Comparison of ENCODE assay signal across 23 mouse cellular contexts in the genomic region with DNA sequence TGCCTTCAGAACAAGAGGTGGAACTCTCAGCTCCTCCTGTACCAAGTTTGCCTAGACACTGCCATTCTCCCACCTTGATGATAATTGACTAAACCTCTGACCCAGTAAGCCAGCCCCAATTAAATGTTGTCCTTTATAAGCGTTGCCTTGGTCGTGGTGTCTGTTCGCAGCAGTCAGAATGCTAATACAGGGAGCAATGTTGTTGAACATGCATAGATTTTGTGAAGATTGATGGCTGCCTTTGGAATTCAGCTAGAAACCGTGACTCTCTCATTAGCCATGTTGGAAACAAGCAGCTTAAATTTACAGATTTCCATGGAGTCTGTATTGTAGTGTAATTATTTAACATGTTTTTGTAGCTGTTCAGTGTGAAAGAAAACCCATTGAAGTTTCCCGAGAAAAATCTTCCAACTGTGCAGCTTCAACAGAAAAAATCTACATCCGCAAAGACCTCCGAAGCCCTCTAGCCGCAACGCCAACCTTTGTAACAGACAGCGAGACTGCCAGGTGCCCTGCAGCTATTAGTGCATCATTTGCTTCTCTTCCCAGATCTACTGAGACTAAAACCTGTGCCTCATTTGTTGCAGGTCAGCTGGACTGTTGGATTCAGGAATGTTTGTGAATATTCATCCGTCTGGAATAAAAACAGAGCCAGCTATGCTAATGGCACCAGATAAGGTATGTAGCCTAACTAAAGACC. TPM values are rescaled to one million over a fixed set of nuclear protein-coding genes. Genes with fewer than 3 reads are reported as not detected.
DNase-seq lines count a peak whose midpoint lies in the region; ATAC-seq and TF ChIP-seq lines count a peak whose summit lies in the region.
"Had no signal": no experiment of that assay in that cellular context is flagged by ENCODE, and none has a peak within 500 bp of the region (broad histone marks: within the 10 kb centered on the region; RNA-seq: fewer than 3 reads in every experiment).

No protein-coding gene starts in this region.

- no peak overlapping the region for H3K27ac ChIP-seq in heart, postnatal 0 days (ENCODE audit: low read depth)
- H3K27ac ChIP-seq in heart, embryonic 11.5 days (ENCODE audit: low read depth, low read length): no peak overlapping the region
- H3K27ac ChIP-seq in midbrain, embryonic 11.5 days (ENCODE audit: low read depth, low read length): no peak overlapping the region
- H3K27ac ChIP-seq in midbrain, postnatal 0 days (ENCODE audit: low read depth, low read length): no peak overlapping the region
- H3K27ac ChIP-seq in hindbrain, embryonic 15.5 days (replicated peaks): 0 out of 2 replicates have a peak overlapping the region, but pooled peaks have one; percentile 1
- H3K27ac ChIP-seq: embryonic facial prominence, embryonic 13.5 days; limb, embryonic 13.5 days; lung, embryonic 15.5 days; stomach, postnatal 0 days had no signal

- TF ChIP-seq POLR2A in brain, embryonic 14.5 days (IDR thresholded peaks at IDR 0.05; ENCODE audit: borderline replicate concordance, extremely low read depth, insufficient read depth, insufficient read length, poor library complexity, severe bottlenecking): no peak

- no peak for ATAC-seq in heart, postnatal 0 days (ENCODE audit: insufficient read depth, low read depth)
- no peak for ATAC-seq in heart, embryonic 11.5 days (replicated peaks; ENCODE audit: insufficient number of reproducible peaks, low FRiP score, low TSS enrichment)
- no peak for ATAC-seq in midbrain, embryonic 11.5 days (ENCODE audit: low FRiP score)
- ATAC-seq in midbrain, postnatal 0 days (ENCODE audit: low FRiP score): no peak
- ATAC-seq in hindbrain, embryonic 15.5 days (ENCODE audit: low FRiP score, low read depth): no peak
- ATAC-seq: forebrain, postnatal 0 days; inflammation-experienced regulatory T-cells, adult 6 months had no signal

- 89% methylated on average over 11 of the region's 11 CpGs for WGBS in heart, postnatal 0 days
- WGBS in heart, embryonic 11.5 days (ENCODE audit: insufficient replicate concordance): 93% methylated on average over 11 of the region's 11 CpGs
- 87% methylated on average over 11 of the region's 11 CpGs for WGBS in midbrain, embryonic 11.5 days
- 44% methylated on average over 11 of the region's 11 CpGs for WGBS in midbrain, postnatal 0 days
- WGBS in hindbrain, embryonic 15.5 days: 38% methylated on average over 11 of the region's 11 CpGs

- TF ChIP-seq CTCF in heart, postnatal 0 days (IDR thresholded peaks at IDR 0.05; ENCODE audit: low read depth): no peak
- TF ChIP-seq CTCF in midbrain, postnatal 0 days (IDR thresholded peaks at IDR 0.05): no peak
- TF ChIP-seq CTCF in brain, embryonic 14.5 days (IDR thresholded peaks at IDR 0.05; ENCODE audit: borderline replicate concordance, extremely low read depth, insufficient read depth, insufficient read length): no peak

- DNase-seq in heart, postnatal 0 days (ENCODE audit: low spot score): peak; percentile 11
- peak; percentile 61 for DNase-seq in midbrain, embryonic 11.5 days (ENCODE audit: low spot score, missing footprints)
- no peak for DNase-seq in midbrain, postnatal 0 days (ENCODE audit: low spot score)
- peak; percentile 53 for DNase-seq in brain, embryonic 14.5 days (ENCODE audit: low read depth)
- DNase-seq in layer of hippocampus, postnatal 25 days (ENCODE audit: extremely low spot score in 1 of 2, low spot score in 1 of 2): no peak
- DNase-seq in embryo, embryonic 10 days (ENCODE audit: low spot score): no peak
- DNase-seq: adrenal gland, postnatal 25 days; B cell, adult 2 months; cerebellum, adult 2 months; forebrain, postnatal 0 days; heart, postnatal 36 days; kidney, adult 11 months; kidney, postnatal 14 days; layer of hippocampus, adult 9-11 months; right cerebral cortex, postnatal 4 days had no signal

- H3K4me2 ChIP-seq in heart, postnatal 0 days (ENCODE audit: low read depth, low read length): no peak overlapping the region
- no peak overlapping the region for H3K4me2 ChIP-seq in heart, embryonic 11.5 days
- H3K4me2 ChIP-seq in midbrain, embryonic 11.5 days: no peak overlapping the region
- no peak overlapping the region for H3K4me2 ChIP-seq in midbrain, postnatal 0 days (ENCODE audit: low read depth, low read length, poor library complexity, severe bottlenecking)
- H3K4me2 ChIP-seq in hindbrain, embryonic 15.5 days: no peak overlapping the region
- H3K4me2 ChIP-seq: embryonic facial prominence, embryonic 13.5 days; limb, embryonic 13.5 days; liver, embryonic 11.5 days; lung, embryonic 15.5 days had no signal

- no peak overlapping the region for H3K4me3 ChIP-seq in heart, postnatal 0 days (ENCODE audit: low read depth, low read length)
- no peak overlapping the region for H3K4me3 ChIP-seq in heart, embryonic 11.5 days (ENCODE audit: low read depth, low read length)
- no peak overlapping the region for H3K4me3 ChIP-seq in midbrain, embryonic 11.5 days (ENCODE audit: low read depth, low read length)
- no peak overlapping the region for H3K4me3 ChIP-seq in midbrain, postnatal 0 days (ENCODE audit: low read depth, low read length)
- no peak overlapping the region for H3K4me3 ChIP-seq in hindbrain, embryonic 15.5 days
- H3K4me3 ChIP-seq: embryonic facial prominence, embryonic 13.5 days; limb, embryonic 13.5 days; lung, embryonic 15.5 days had no signal

- no peak overlapping the region for H3K9ac ChIP-seq in heart, postnatal 0 days (replicated peaks; ENCODE audit: low read depth, low read length)
- H3K9ac ChIP-seq in heart, embryonic 11.5 days (ENCODE audit: low read depth, low read length): no peak overlapping the region
- H3K9ac ChIP-seq in midbrain, embryonic 11.5 days (ENCODE audit: low read length): no peak overlapping the region
- no peak overlapping the region for H3K9ac ChIP-seq in midbrain, postnatal 0 days (replicated peaks; ENCODE audit: low read length, poor library complexity, severe bottlenecking)
- H3K9ac ChIP-seq in hindbrain, embryonic 15.5 days: no peak overlapping the region
- H3K9ac ChIP-seq: embryonic facial prominence, embryonic 13.5 days; forebrain, postnatal 0 days; limb, embryonic 13.5 days; lung, embryonic 15.5 days had no signal

- H3K9me3 ChIP-seq in heart, postnatal 0 days (replicated peaks; ENCODE audit: control insufficient read depth, low read length): no peaks in the 10 kb centered on the region
- H3K9me3 ChIP-seq in heart, embryonic 11.5 days (replicated peaks; ENCODE audit: control insufficient read depth, low read length): no peaks in the 10 kb centered on the region
- H3K9me3 ChIP-seq in midbrain, embryonic 11.5 days (ENCODE audit: control insufficient read depth, low read length): peaks cover 6% of the 10 kb centered on the region
- H3K9me3 ChIP-seq in midbrain, postnatal 0 days (ENCODE audit: low read length): no peaks in the 10 kb centered on the region
- H3K9me3 ChIP-seq in hindbrain, embryonic 15.5 days: no peaks in the 10 kb centered on the region
- H3K9me3 ChIP-seq: embryonic facial prominence, embryonic 13.5 days; lung, embryonic 15.5 days had no signal

- H3K27me3 ChIP-seq in heart, postnatal 0 days (ENCODE audit: control insufficient read depth, insufficient read depth, low read length): no peaks in the 10 kb centered on the region
- no peaks in the 10 kb centered on the region for H3K27me3 ChIP-seq in heart, embryonic 11.5 days (ENCODE audit: control insufficient read depth, insufficient read depth, low read length)
- H3K27me3 ChIP-seq in midbrain, embryonic 11.5 days (ENCODE audit: control insufficient read depth, insufficient read depth, low read length): no peaks in the 10 kb centered on the region
- no peaks in the 10 kb centered on the region for H3K27me3 ChIP-seq in midbrain, postnatal 0 days (ENCODE audit: insufficient read depth, low read length)
- no peaks in the 10 kb centered on the region for H3K27me3 ChIP-seq in hindbrain, embryonic 15.5 days
- H3K27me3 ChIP-seq: embryonic facial prominence, embryonic 13.5 days; limb, embryonic 13.5 days; lung, embryonic 15.5 days had no signal

- no peak for TF ChIP-seq EP300 in heart, postnatal 0 days (IDR thresholded peaks at IDR 0.05; ENCODE audit: low read depth)

- H3K36me3 ChIP-seq in heart, postnatal 0 days (replicated peaks; ENCODE audit: control insufficient read depth, insufficient read depth, low read length): peaks cover 84% of the 10 kb centered on the region
- H3K36me3 ChIP-seq in heart, embryonic 11.5 days (ENCODE audit: control insufficient read depth, insufficient read depth, low read length): peaks cover 26% of the 10 kb centered on the region
- peaks cover 23% of the 10 kb centered on the region for H3K36me3 ChIP-seq in midbrain, embryonic 11.5 days (ENCODE audit: control insufficient read depth, insufficient read depth, low read length)
- H3K36me3 ChIP-seq in midbrain, postnatal 0 days (ENCODE audit: insufficient read depth, low read length): peaks cover 24% of the 10 kb centered on the region
- H3K36me3 ChIP-seq in hindbrain, embryonic 15.5 days: peaks cover 52% of the 10 kb centered on the region

- H3K4me1 ChIP-seq in heart, postnatal 0 days (ENCODE audit: control insufficient read depth, insufficient read depth): no peaks in the 10 kb centered on the region
- H3K4me1 ChIP-seq in heart, embryonic 11.5 days (ENCODE audit: control insufficient read depth, insufficient read depth, low read length): no peaks in the 10 kb centered on the region; the same call in 1 of the 2 replicates
- H3K4me1 ChIP-seq in midbrain, embryonic 11.5 days (ENCODE audit: control insufficient read depth, insufficient read depth, low read length): peaks cover 9% of the 10 kb centered on the region
- no peaks in the 10 kb centered on the region for H3K4me1 ChIP-seq in midbrain, postnatal 0 days (ENCODE audit: insufficient read depth, low read length)
- H3K4me1 ChIP-seq in hindbrain, embryonic 15.5 days (replicated peaks): 0 out of 2 replicates have a peak, but pooled peaks cover 6% of the 10 kb centered on the region
- H3K4me1 ChIP-seq: embryonic facial prominence, embryonic 13.5 days; limb, embryonic 13.5 days had no signal

RNA-seq across cellular contexts. Expression of a gene that starts 19.4 kb away (rescaled TPM):
- total RNA-seq in heart, postnatal 0 days (2014; rRNA removed; ENCODE audit: low replicate concordance): 4.8 and 11.7 TPM in 2 replicates
- polyA plus RNA-seq in heart, postnatal 0 days (2015; fragmentation: Nextera tagmentation; extraction: Ambion mirVana): 5.2 and 5.3 TPM in 2 replicates
- 8.1 and 8.7 TPM in 2 replicates for polyA plus RNA-seq in heart, embryonic 11.5 days (2014; fragmentation: Nextera tagmentation; extraction: Ambion mirVana)
- 10.8 and 12.2 TPM in 2 replicates for polyA plus RNA-seq in midbrain, embryonic 11.5 days (2014; fragmentation: Nextera tagmentation; extraction: Ambion mirVana)
- 4.9 and 7.8 TPM in 2 replicates for total RNA-seq in midbrain, postnatal 0 days (2014; rRNA removed)
- polyA plus RNA-seq in midbrain, postnatal 0 days (2015; fragmentation: Nextera tagmentation; extraction: Ambion mirVana): 3.3 and 3.9 TPM in 2 replicates
- 10.9 and 11.3 TPM in 2 replicates for polyA plus RNA-seq in brain, embryonic 14.5 days (2012; rRNA removed)
- 6.1 and 6.4 TPM in 2 replicates for polyA plus RNA-seq in hindbrain, embryonic 15.5 days (2015; fragmentation: Nextera tagmentation; extraction: Ambion mirVana)
- 1 to 10 TPM; 8.3 to 9.1 TPM for total RNA-seq in layer of hippocampus, postnatal 25 days (2021)

RNA-seq across cellular contexts. Expression of a gene that starts 31.3 kb away (rescaled TPM):
- 400 and 502 TPM in 2 replicates for total RNA-seq in heart, postnatal 0 days (2014; rRNA removed; ENCODE audit: low replicate concordance)
- 1,221 and 1,258 TPM in 2 replicates for polyA plus RNA-seq in heart, postnatal 0 days (2015; fragmentation: Nextera tagmentation; extraction: Ambion mirVana)
- polyA plus RNA-seq in heart, embryonic 11.5 days (2014; fragmentation: Nextera tagmentation; extraction: Ambion mirVana): 615 and 651 TPM in 2 replicates
- 520 and 528 TPM in 2 replicates for polyA plus RNA-seq in midbrain, embryonic 11.5 days (2014; fragmentation: Nextera tagmentation; extraction: Ambion mirVana)
- total RNA-seq in midbrain, postnatal 0 days (2014; rRNA removed): 209 and 293 TPM in 2 replicates
- polyA plus RNA-seq in midbrain, postnatal 0 days (2015; fragmentation: Nextera tagmentation; extraction: Ambion mirVana): 493 and 532 TPM in 2 replicates
- 180 and 184 TPM in 2 replicates for polyA plus RNA-seq in brain, embryonic 14.5 days (2012; rRNA removed)
- 361 and 385 TPM in 2 replicates for polyA plus RNA-seq in hindbrain, embryonic 15.5 days (2015; fragmentation: Nextera tagmentation; extraction: Ambion mirVana)
- 100 to 1,000 TPM; 248 to 264 TPM for total RNA-seq in layer of hippocampus, postnatal 25 days (2021)

Comparison
In these comparisons a context has a peak if more than half of its experiments do, and no peak if none do; other contexts are left out.
1. DNase-seq: peak in heart, postnatal 0 days (single experiment), midbrain, embryonic 11.5 days (single experiment) and brain, embryonic 14.5 days (single experiment); none in midbrain, postnatal 0 days (single experiment), layer of hippocampus, postnatal 25 days (0 of 2) and embryo, embryonic 10 days (single experiment).